Mouse (Mus musculus): ENCODE results near the gene Gm45717. TPM values are rescaled to one million over a fixed set of nuclear protein-coding genes. Genes with fewer than 3 reads are reported as not detected.
A peak's percentile ranks its signal among the peaks of the same experiment; 100 is the strongest.

Gm45717 gene
- polyA plus RNA-seq, 1 experiment from 2014 or later: not detected

- Histone ChIP-seq H3K36me3 (no peaks in the 10 kb centered on the region), H3K9me3 (replicated peaks) (no peaks in the 10 kb centered on the region), H3K4me2 (no peak overlapping the region), H3K27ac (no peak overlapping the region), H3K4me3 (replicated peaks) (no peak overlapping the region), H3K9ac (no peak overlapping the region), H3K27me3 (peaks cover 58% of the 10 kb centered on the region), H3K4me1 (replicated peaks) (peaks cover 44% of the 10 kb centered on the region)
- no peak for ATAC-seq (ENCODE audit: low read depth)
- no peak for DNase-seq
- 22% methylated on average over 4 of the region's 4 CpGs for WGBS (ENCODE audit: insufficient replicate concordance)
Measured at GRCm38 (mm10) chr7:140919911-140920310, 35.8 kb downstream of the Gm45717 start.

- no peak overlapping the region for H3K4me3 ChIP-seq (replicated peaks)
- no peak overlapping the region for H3K27ac ChIP-seq
- no peak for DNase-seq
- H3K4me2 ChIP-seq: no peak overlapping the region
- no peak for ATAC-seq (ENCODE audit: low read depth)
- 67% methylated on average over 8 of the region's 8 CpGs for WGBS (ENCODE audit: insufficient replicate concordance)
- H3K9ac ChIP-seq: no peak overlapping the region
- peaks cover 3% of the 10 kb centered on the region; the same call in 1 of the 2 replicates for H3K27me3 ChIP-seq
- H3K4me1 ChIP-seq (replicated peaks): peaks cover 14% of the 10 kb centered on the region
- no peaks in the 10 kb centered on the region for H3K9me3 ChIP-seq (replicated peaks)
- no peaks in the 10 kb centered on the region for H3K36me3 ChIP-seq
Measured at GRCm38 (mm10) chr7:140914031-140914690, 41.6 kb downstream of the Gm45717 start.

- peak overlapping the region; percentile 66 for H3K27ac ChIP-seq
Measured at GRCm38 (mm10) chr7:140912846-140913482, 42.8 kb downstream of the Gm45717 start.

GRCm38 (mm10) chr7:140912293-140912692 is 43.4 kb downstream of the Gm45717 start:
- 42% methylated on average over 3 of the region's 3 CpGs for WGBS (ENCODE audit: insufficient replicate concordance)
- H3K9ac ChIP-seq: no peak overlapping the region
- no peak overlapping the region for H3K4me2 ChIP-seq
- peak overlapping the region; percentile 66 for H3K27ac ChIP-seq
- H3K9me3 ChIP-seq (replicated peaks): no peaks in the 10 kb centered on the region
- 0 out of 2 replicates have a peak, but pooled peaks cover 3% of the 10 kb centered on the region for H3K27me3 ChIP-seq
- peaks cover 16% of the 10 kb centered on the region for H3K4me1 ChIP-seq (replicated peaks)
- no peaks in the 10 kb centered on the region for H3K36me3 ChIP-seq
- H3K4me3 ChIP-seq (replicated peaks): no peak overlapping the region
- DNase-seq (no peak), ATAC-seq (ENCODE audit: low read depth) (no peak)

More at GRCm38 (mm10) chr7:140912846-140913482, 42.8 kb downstream of the Gm45717 start:
- 58% methylated on average over 5 of the region's 5 CpGs for WGBS (ENCODE audit: insufficient replicate concordance)
- H3K27me3 ChIP-seq: 0 out of 2 replicates have a peak, but pooled peaks cover 3% of the 10 kb centered on the region
- H3K36me3 ChIP-seq: no peaks in the 10 kb centered on the region
- peak; percentile 29 for ATAC-seq (ENCODE audit: low read depth)
- no peak overlapping the region for H3K9ac ChIP-seq
- no peaks in the 10 kb centered on the region for H3K9me3 ChIP-seq (replicated peaks)
- DNase-seq: no peak
- H3K4me1 ChIP-seq (replicated peaks): peaks cover 16% of the 10 kb centered on the region
- no peak overlapping the region for H3K4me3 ChIP-seq (replicated peaks)
- H3K4me2 ChIP-seq: no peak overlapping the region

- Histone ChIP-seq H3K36me3 (no peaks in the 10 kb centered on the region), H3K27me3 (0 out of 2 replicates have a peak, but pooled peaks cover 3% of the 10 kb centered on the region), H3K4me2 (peak overlapping the region; percentile 60), H3K4me3 (replicated peaks) (peak overlapping the region; percentile 37), H3K27ac (peak overlapping the region; percentile 71), H3K9me3 (replicated peaks) (no peaks in the 10 kb centered on the region), H3K9ac (peak overlapping the region; percentile 7; the same call in 1 of the 2 replicates), H3K4me1 (replicated peaks) (peaks cover 20% of the 10 kb centered on the region)
- ATAC-seq (ENCODE audit: low read depth) (peak; percentile 52), DNase-seq (peak; percentile 48)
- 2% methylated on average over 19 of the region's 19 CpGs for whole genome bisulfite sequencing (ENCODE audit: insufficient replicate concordance)
Measured at GRCm38 (mm10) chr7:140908634-140909107, 47.1 kb downstream of the Gm45717 start.

- Histone ChIP-seq H3K27ac (peak overlapping the region; percentile 71), H3K36me3 (no peaks in the 10 kb centered on the region), H3K4me1 (replicated peaks) (peaks cover 20% of the 10 kb centered on the region), H3K4me3 (replicated peaks) (no peak overlapping the region), H3K9ac (no peak overlapping the region), H3K9me3 (replicated peaks) (no peaks in the 10 kb centered on the region), H3K4me2 (peak overlapping the region; percentile 60; the same call in 1 of the 2 replicates), H3K27me3 (0 out of 2 replicates have a peak, but pooled peaks cover 3% of the 10 kb centered on the region)
- WGBS (ENCODE audit: insufficient replicate concordance): 35% methylated on average over 7 of the region's 7 CpGs
- DNase-seq: no peak
- no peak for ATAC-seq (ENCODE audit: low read depth)
Measured at GRCm38 (mm10) chr7:140908181-140908580, 47.6 kb downstream of the Gm45717 start.

- H3K9ac ChIP-seq: no peak overlapping the region
Measured at GRCm38 (mm10) chr7:140907697-140908096, 48.0 kb downstream of the Gm45717 start.

GRCm38 (mm10) chr7:140907131-140907530 is 48.6 kb downstream of the Gm45717 start:
- Histone ChIP-seq H3K4me2 (peak overlapping the region; percentile 42), H3K27ac (peak overlapping the region; percentile 75; the same call in 1 of the 2 replicates)
- WGBS (ENCODE audit: insufficient replicate concordance): 70% methylated on average over 13 of the region's 13 CpGs

More at GRCm38 (mm10) chr7:140907697-140908096, 48.0 kb downstream of the Gm45717 start:
- H3K27me3 ChIP-seq: 0 out of 2 replicates have a peak, but pooled peaks cover 2% of the 10 kb centered on the region
- WGBS (ENCODE audit: insufficient replicate concordance): 69% methylated on average over 7 of the region's 7 CpGs
- ATAC-seq (ENCODE audit: low read depth) (no peak), DNase-seq (no peak)
- H3K36me3 ChIP-seq: no peaks in the 10 kb centered on the region
- H3K4me2 ChIP-seq: no peak overlapping the region
- H3K4me1 ChIP-seq (replicated peaks): peaks cover 20% of the 10 kb centered on the region
- peak overlapping the region; percentile 71; the same call in 1 of the 2 replicates for H3K27ac ChIP-seq
- no peaks in the 10 kb centered on the region for H3K9me3 ChIP-seq (replicated peaks)
- H3K4me3 ChIP-seq (replicated peaks): no peak overlapping the region

GRCm38 (mm10) chr7:140905642-140906081 is 50.1 kb downstream of the Gm45717 start:
- H3K27me3 ChIP-seq: no peaks in the 10 kb centered on the region
- H3K9me3 ChIP-seq (replicated peaks): no peaks in the 10 kb centered on the region
- H3K4me2 ChIP-seq: peak overlapping the region; percentile 42
- DNase-seq (no peak), ATAC-seq (ENCODE audit: low read depth) (peak; percentile 36)
- no peak overlapping the region; the same call in 1 of the 2 replicates for H3K4me3 ChIP-seq (replicated peaks)
- H3K4me1 ChIP-seq (replicated peaks): peaks cover 14% of the 10 kb centered on the region
- no peaks in the 10 kb centered on the region for H3K36me3 ChIP-seq
- WGBS (ENCODE audit: insufficient replicate concordance): 26% methylated on average over 2 of the region's 2 CpGs
- peak overlapping the region; percentile 75 for H3K27ac ChIP-seq
- no peak overlapping the region for H3K9ac ChIP-seq

More at GRCm38 (mm10) chr7:140907131-140907530, 48.6 kb downstream of the Gm45717 start:
- H3K4me3 ChIP-seq (replicated peaks): 0 out of 2 replicates have a peak overlapping the region, but pooled peaks have one; percentile 14
- ATAC-seq (ENCODE audit: low read depth) (no peak), DNase-seq (no peak)
- peaks cover 14% of the 10 kb centered on the region for H3K4me1 ChIP-seq (replicated peaks)
- no peaks in the 10 kb centered on the region for H3K9me3 ChIP-seq (replicated peaks)
- H3K36me3 ChIP-seq: no peaks in the 10 kb centered on the region
- no peaks in the 10 kb centered on the region for H3K27me3 ChIP-seq
- no peak overlapping the region; the same call in 1 of the 2 replicates for H3K9ac ChIP-seq

- H3K4me1 ChIP-seq (replicated peaks): peaks cover 4% of the 10 kb centered on the region
- ATAC-seq (ENCODE audit: low read depth) (peak; percentile 37), DNase-seq (peak; percentile 55)
- no peaks in the 10 kb centered on the region for H3K9me3 ChIP-seq (replicated peaks)
- H3K36me3 ChIP-seq: peaks cover 10% of the 10 kb centered on the region
- H3K9ac ChIP-seq: no peak overlapping the region
- no peak overlapping the region for H3K27ac ChIP-seq
- H3K27me3 ChIP-seq: no peaks in the 10 kb centered on the region
- WGBS (ENCODE audit: insufficient replicate concordance): 28% methylated on average over 13 of the region's 13 CpGs
- no peak overlapping the region for H3K4me3 ChIP-seq (replicated peaks)
- H3K4me2 ChIP-seq: no peak overlapping the region
Measured at GRCm38 (mm10) chr7:140903212-140903611, 52.5 kb downstream of the Gm45717 start.

Measured in liver, embryonic 13.5 days (tissue).